Mouse (Mus musculus) limb, embryonic 14.5 days (tissue): ENCODE measurements around the gene Ror2. TPM values are rescaled to one million over a fixed set of nuclear protein-coding genes. Genes with fewer than 3 reads are reported as not detected.

Source experiments
- ATAC-seq: fragments of 200-750 bp; cut with Nextera tagmentation; 2 replicates; pipeline ENCODE4 v1.8.0; 2017; ENCODE audit warnings: low read depth, moderate number of reproducible peaks, moderate TSS enrichment; ENCODE audit not compliant: low FRiP score
- DNase-seq: peaks from one replicate; pipeline ENCODE4 v3.0.0-alpha.2; 2015; ENCODE audit warnings: low spot score
- H3K27ac ChIP-seq: fragments of 300-500 bp; sonication (generic); replicated peaks from 2 replicates; pipeline ENCODE4 v1.5.1; 2014; ENCODE audit warnings: low read depth, mild to moderate bottlenecking, low read length, moderate library complexity, mixed read lengths
- H3K27me3 ChIP-seq: fragments of 300-500 bp; sonication (generic); 2 replicates; pipeline ENCODE4 v1.6.1; 2014; ENCODE audit warnings: low read length, mixed read lengths; ENCODE audit not compliant: control insufficient read depth, insufficient read depth
- H3K36me3 ChIP-seq: fragments of 300-500 bp; sonication (generic); 2 replicates; pipeline ENCODE4 v1.6.1; 2014; ENCODE audit warnings: mild to moderate bottlenecking, low read length, moderate library complexity, mixed read lengths; ENCODE audit not compliant: control insufficient read depth, insufficient read depth
- H3K4me1 ChIP-seq: fragments of 300-500 bp; sonication (generic); 2 replicates; pipeline ENCODE4 v1.6.1; 2014; ENCODE audit warnings: antibody characterized with exemption, low read length, mixed read lengths; ENCODE audit not compliant: control insufficient read depth, insufficient read depth
- H3K4me2 ChIP-seq: fragments of 300-500 bp; sonication (generic); replicated peaks from 2 replicates; pipeline ENCODE4 v1.6.1; 2014; ENCODE audit warnings: low read depth, mild to moderate bottlenecking, low read length, moderate library complexity; ENCODE audit not compliant: severe bottlenecking
- H3K4me3 ChIP-seq: fragments of 300-500 bp; sonication (generic); replicated peaks from 2 replicates; pipeline ENCODE4 v1.5.1; 2014; ENCODE audit warnings: low read length
- H3K9ac ChIP-seq: fragments of 300-500 bp; sonication (generic); 2 replicates; pipeline ENCODE4 v1.6.1; 2014; ENCODE audit warnings: mild to moderate bottlenecking, low read depth, low read length, moderate library complexity; ENCODE audit not compliant: severe bottlenecking
- H3K9me3 ChIP-seq: fragments of 300-500 bp; sonication (generic); 2 replicates; pipeline ENCODE4 v1.6.1; 2016; ENCODE audit warnings: low read length; ENCODE audit not compliant: control insufficient read depth
- POLR2A ChIP-seq: fragments of 200-500 bp; IDR thresholded peaks from 2 replicates; pipeline ENCODE4 v1.8.0; 2012; ENCODE audit warnings: inconsistent platforms, mild to moderate bottlenecking, moderate library complexity, borderline replicate concordance; ENCODE audit not compliant: insufficient read depth, insufficient read length; ENCODE audit errors: extremely low read depth
- WGBS: fragments of 180-500 bp; shearing (Covaris S2); extraction: QIAGEN DNeasy Blood & Tissue Kit; methylation state at CpG from one replicate; pipeline ENCODE4 v1.1.7; 2014; 5-methylcytosine and 5-hydroxymethylcytosine counted together
- polyA plus RNA-seq, 2 experiments: library from polyadenylated mRNA; depleted of rRNA in 1 of 2; stranded (reverse) in 1 of 2; unstranded in 1 of 2; fragments of >200 nt; fragmentation: Nextera tagmentation in 1 of 2; extraction: Ambion mirVana in 1 of 2; gene quantifications; 2 replicates each; pipeline versions ENCODE4 v1.2.1 to v1.2.3; 2012 to 2014

The Ror2 gene
- polyA plus RNA-seq, 2 experiments: 19.0 to 33.0 TPM

DNA sequence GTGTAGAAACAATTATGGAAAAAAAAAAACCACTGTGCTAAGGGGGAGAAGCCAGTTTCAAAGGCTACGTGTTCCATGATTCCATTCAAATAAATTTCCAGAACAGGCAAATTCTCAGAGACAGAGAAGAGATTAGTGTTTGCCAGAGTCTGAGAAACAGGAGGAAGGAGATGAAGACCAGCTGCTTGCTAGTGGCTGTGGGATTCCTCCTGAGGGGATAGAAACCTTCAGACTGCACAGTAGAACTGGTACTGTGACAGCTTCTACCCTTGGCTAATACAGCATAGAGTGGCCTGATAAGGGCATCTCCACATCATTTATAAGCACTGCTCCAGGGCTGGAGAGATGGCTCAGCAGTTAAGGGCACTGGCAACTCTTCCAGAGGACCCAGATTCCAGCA lies 11.2 kb downstream of the Ror2 start:
- Histone ChIP-seq H3K9ac (no peak overlapping the region), H3K9me3 (no peaks in the 10 kb centered on the region), H3K36me3 (no peaks in the 10 kb centered on the region), H3K4me1 (peaks cover 18% of the 10 kb centered on the region), H3K27ac (no peak overlapping the region), H3K4me2 (no peak overlapping the region), H3K27me3 (no peaks in the 10 kb centered on the region), H3K4me3 (no peak overlapping the region)
- DNase-seq (no peak), ATAC-seq (no peak)
- TF ChIP-seq POLR2A: no peak
- WGBS: 39% methylated on average over 1 of the region's 1 CpGs

DNA sequence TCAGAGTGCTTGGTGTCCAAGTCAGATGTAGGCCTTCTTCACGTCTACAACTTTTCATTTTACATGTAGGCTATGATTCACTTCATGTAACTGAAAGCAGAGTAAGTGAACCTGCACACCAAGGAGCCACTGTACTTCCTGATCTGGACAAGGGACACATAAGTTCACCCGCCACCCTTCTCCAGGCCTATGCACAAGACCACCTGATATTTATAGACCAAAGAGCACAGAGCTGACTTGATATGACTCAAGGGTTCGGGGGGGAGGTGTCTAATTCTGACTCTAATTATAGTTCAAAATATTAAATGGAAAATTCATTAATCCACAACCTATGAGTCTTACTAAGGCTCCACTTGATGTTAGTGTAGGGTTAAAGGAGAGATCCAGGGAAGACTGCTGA lies 14.3 kb downstream of the Ror2 start:
- no peak for ATAC-seq
- Histone ChIP-seq H3K4me3 (no peak overlapping the region), H3K4me2 (no peak overlapping the region), H3K27ac (no peak overlapping the region), H3K9me3 (no peaks in the 10 kb centered on the region), H3K36me3 (no peaks in the 10 kb centered on the region), H3K4me1 (peaks cover 33% of the 10 kb centered on the region), H3K9ac (no peak overlapping the region), H3K27me3 (no peaks in the 10 kb centered on the region)
- WGBS: 86% methylated on average over 3 of the region's 3 CpGs
- no peak for DNase-seq
- no peak for TF ChIP-seq POLR2A

DNA sequence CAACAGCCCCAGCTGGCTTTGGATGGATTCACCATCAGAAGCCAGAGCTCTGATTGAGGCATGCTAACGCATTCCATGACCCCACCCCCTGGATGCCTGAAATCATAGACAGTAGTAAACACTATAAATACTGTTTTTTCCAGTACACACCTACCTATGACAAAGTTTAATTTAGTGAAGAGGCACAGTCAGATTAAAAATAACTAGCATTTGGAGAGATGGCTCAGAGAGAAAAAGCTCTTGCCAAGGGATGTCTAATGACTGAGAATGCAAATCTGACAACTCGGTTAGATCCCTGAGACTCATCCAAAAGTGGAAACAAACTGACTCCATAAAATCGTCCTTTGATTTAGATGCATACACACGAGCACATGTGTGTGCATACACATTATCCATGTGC lies 15.4 kb downstream of the Ror2 start:
- DNase-seq: no peak
- no peak overlapping the region for H3K4me2 ChIP-seq
- H3K4me3 ChIP-seq: no peak overlapping the region
- ATAC-seq: no peak
- H3K27ac ChIP-seq: no peak overlapping the region
- TF ChIP-seq POLR2A: no peak
- no peaks in the 10 kb centered on the region for H3K27me3 ChIP-seq
- 78% methylated on average over 4 of the region's 4 CpGs for WGBS
- H3K9me3 ChIP-seq: no peaks in the 10 kb centered on the region
- H3K9ac ChIP-seq: no peak overlapping the region
- no peaks in the 10 kb centered on the region for H3K36me3 ChIP-seq
- H3K4me1 ChIP-seq: peaks cover 36% of the 10 kb centered on the region

DNA sequence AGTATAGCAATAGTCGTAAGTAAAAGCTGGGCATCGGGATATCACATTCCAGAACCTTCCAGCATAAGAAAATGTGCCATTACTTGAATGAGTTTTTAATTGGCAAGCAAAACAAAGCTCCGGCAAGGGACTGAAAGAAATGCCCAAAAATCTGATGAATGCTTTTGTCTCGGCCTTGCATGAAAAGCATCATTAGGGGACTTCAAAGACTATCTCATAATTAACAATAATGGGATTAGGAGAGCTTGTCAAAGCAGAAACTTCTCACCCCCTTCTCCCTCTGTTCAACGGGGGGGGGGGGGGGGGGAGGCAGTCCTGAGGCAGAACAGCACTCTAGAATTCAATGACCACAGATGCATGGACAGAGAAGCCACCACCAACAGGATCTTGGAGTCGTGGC lies 17.4 kb downstream of the Ror2 start:
- Histone ChIP-seq H3K27me3 (no peaks in the 10 kb centered on the region), H3K36me3 (no peaks in the 10 kb centered on the region), H3K9me3 (no peaks in the 10 kb centered on the region), H3K4me3 (no peak overlapping the region), H3K4me1 (peaks cover 36% of the 10 kb centered on the region), H3K4me2 (no peak overlapping the region), H3K27ac (no peak overlapping the region), H3K9ac (no peak overlapping the region)
- TF ChIP-seq POLR2A: no peak
- WGBS: 48% methylated on average over 6 of the region's 6 CpGs
- ATAC-seq (no peak), DNase-seq (no peak)

DNA sequence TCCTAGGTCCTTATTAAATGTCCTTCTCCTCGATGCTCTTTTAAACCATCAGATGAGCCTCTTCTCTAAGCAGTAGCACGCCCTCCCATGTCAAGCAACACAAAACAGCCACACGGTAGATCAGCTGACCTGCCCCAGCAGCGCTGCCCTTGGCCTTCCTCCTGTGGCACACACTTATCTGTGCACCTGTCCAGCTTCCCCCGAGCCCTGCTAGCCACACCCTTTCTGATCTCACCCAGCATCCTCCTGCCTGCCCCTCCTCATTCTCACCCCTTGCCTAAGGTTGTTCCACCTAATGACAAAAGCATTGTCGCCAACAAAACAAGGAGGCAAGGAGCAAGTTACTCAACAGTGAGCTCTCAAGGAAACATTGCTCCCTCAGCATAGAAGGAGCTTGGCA lies 18.1 kb downstream of the Ror2 start:
- no peak overlapping the region for H3K4me2 ChIP-seq
- H3K4me3 ChIP-seq: no peak overlapping the region
- DNase-seq: no peak
- no peaks in the 10 kb centered on the region for H3K9me3 ChIP-seq
- no peaks in the 10 kb centered on the region for H3K27me3 ChIP-seq
- TF ChIP-seq POLR2A: no peak
- no peak overlapping the region for H3K9ac ChIP-seq
- peaks cover 41% of the 10 kb centered on the region for H3K4me1 ChIP-seq
- no peak overlapping the region for H3K27ac ChIP-seq
- 70% methylated on average over 6 of the region's 6 CpGs for WGBS
- no peaks in the 10 kb centered on the region for H3K36me3 ChIP-seq
- ATAC-seq: no peak

DNA sequence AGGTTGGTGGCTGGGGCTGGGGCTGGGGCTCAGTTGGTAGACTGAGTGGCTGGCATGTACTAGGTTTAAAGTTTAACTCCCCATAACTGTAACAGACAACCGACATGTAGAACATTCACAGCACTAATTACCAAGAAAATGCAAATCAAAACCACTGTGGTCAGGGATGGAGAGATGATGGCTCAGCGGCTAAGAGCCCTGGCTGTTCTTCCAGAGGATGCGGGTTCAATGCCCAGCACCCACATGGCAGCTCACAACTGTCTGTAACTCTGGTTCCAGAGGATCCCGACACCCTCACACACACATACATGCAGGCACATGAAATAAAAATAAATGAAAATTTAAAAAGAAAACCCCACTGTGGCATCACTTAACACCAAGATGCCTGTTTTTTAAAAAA lies 18.8 kb downstream of the Ror2 start:
- peaks cover 47% of the 10 kb centered on the region for H3K4me1 ChIP-seq

More for the DNA sequence above, 18.8 kb downstream of the Ror2 start:
- H3K4me3 ChIP-seq: no peak overlapping the region; the same call in 1 of the 2 replicates
- no peaks in the 10 kb centered on the region for H3K36me3 ChIP-seq
- H3K27me3 ChIP-seq: no peaks in the 10 kb centered on the region
- H3K27ac ChIP-seq: peak overlapping the region; percentile 65
- WGBS: 68% methylated on average over 4 of the region's 4 CpGs
- DNase-seq: no peak
- H3K9me3 ChIP-seq: no peaks in the 10 kb centered on the region
- TF ChIP-seq POLR2A: no peak
- H3K4me2 ChIP-seq: peak overlapping the region; percentile 18
- ATAC-seq: no peak
- no peak overlapping the region for H3K9ac ChIP-seq
